Mouse (Mus musculus) spleen, adult 2 months (tissue): Measurements from ENCODE around the gene Apoe.

Source experiments
- CTCF ChIP-seq: fragments of 200-500 bp; IDR thresholded peaks from 2 replicates; pipeline ENCODE4 v1.5.1; 2011; ENCODE audit warnings: mild to moderate bottlenecking, inconsistent platforms; ENCODE audit not compliant: insufficient read depth, insufficient read length, insufficient replicate concordance; ENCODE audit errors: extremely low read depth
- POLR2A ChIP-seq: fragments of 200-500 bp; IDR thresholded peaks from 2 replicates; pipeline ENCODE4 v1.6.1; 2011; ENCODE audit warnings: low read depth, low read length, inconsistent platforms

DNA sequence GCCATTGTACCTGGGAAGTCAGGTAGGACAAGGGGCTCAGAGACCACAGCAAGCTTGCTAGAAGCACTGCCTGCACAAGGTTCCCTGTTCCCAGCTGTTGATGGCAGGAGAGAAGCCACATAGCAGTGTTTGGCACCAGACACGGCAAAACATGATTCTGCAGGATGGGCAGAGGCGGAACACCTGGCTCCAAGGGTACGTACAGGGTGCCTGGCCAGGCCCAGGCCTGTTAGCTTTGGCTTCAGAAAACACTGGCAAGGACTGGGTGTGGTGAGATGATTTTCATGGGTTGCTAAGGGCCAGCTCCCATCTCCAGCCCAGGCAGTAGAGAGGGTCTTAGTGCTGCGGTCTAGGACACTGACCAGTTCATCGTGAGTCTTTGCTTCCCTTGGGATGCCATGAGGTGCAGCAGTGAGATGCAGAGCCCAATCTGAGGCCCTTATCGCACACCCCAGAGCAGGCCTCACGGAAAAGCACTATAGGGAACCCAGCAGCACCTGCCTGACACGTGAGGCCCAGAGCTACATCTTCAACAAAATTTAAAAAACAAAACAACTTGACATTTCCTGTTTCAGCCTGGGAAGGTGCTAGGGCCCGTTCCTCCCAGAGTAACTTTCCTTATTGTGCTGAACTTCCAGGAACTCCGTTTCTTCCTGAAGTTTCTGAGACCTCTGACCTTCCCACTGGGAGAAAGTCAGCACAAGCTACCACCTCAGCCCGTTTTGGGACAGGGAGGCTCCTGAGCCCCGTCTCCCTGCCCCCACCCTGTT lies 1.5 kb upstream of the Apoe start:
- TF ChIP-seq CTCF (no peak), POLR2A (no peak)
